Mouse (Mus musculus) CH12.LX (cell line): ENCODE measurements around the gene Nmur1. TPM values are rescaled to one million over a fixed set of nuclear protein-coding genes. Genes with fewer than 3 reads are reported as not detected.

Experiments
- DNase-seq: peaks from one replicate; pipeline ENCODE4 v3.0.0-alpha.2; 2013; ENCODE audit errors: extremely low read depth
- H3K27ac ChIP-seq: 2 replicates; pipeline ENCODE4 v1.5.1; 2012; ENCODE audit warnings: low read depth, mild to moderate bottlenecking, control low read depth, moderate library complexity; ENCODE audit not compliant: insufficient read depth
- H3K27me3 ChIP-seq: replicated peaks from 2 replicates; pipeline ENCODE3; 2012; ENCODE audit warnings: inconsistent platforms
- H3K36me3 ChIP-seq, 2 experiments: replicated peaks in 1 of 2; 2 replicates each; pipeline versions ENCODE3 to v1.6.1; 2012; ENCODE audit warnings: inconsistent platforms in 1 of 2, low read length in 1 of 2, mild to moderate bottlenecking in 1 of 2, mixed read lengths in 1 of 2, moderate library complexity in 1 of 2; ENCODE audit not compliant: control insufficient read depth in 1 of 2, insufficient read depth in 1 of 2
- H3K4me1 ChIP-seq, 2 experiments: 2 replicates each; pipeline ENCODE4 v1.6.1; 2012; ENCODE audit warnings: inconsistent platforms in 1 of 2, moderate library complexity in 1 of 2; ENCODE audit not compliant: insufficient read depth in 2 of 2, control insufficient read depth in 1 of 2
- H3K4me2 ChIP-seq: 2 replicates; pipeline ENCODE4 v1.6.1; 2012; ENCODE audit warnings: low read depth, mild to moderate bottlenecking, control low read depth; ENCODE audit not compliant: poor library complexity, insufficient read depth, severe bottlenecking
- H3K4me3 ChIP-seq, 3 experiments: fragments of 150-350 bp in 1 of 3; sonication (generic) in 1 of 3; replicated peaks in 1 of 3; 2 replicates each; pipeline versions ENCODE3 to v1.5.1; 2011 to 2012; ENCODE audit warnings: low read depth in 2 of 3, low read length in 2 of 3, mild to moderate bottlenecking in 2 of 3, moderate library complexity in 2 of 3, control low read depth in 1 of 3, improper control_type of control experiment in 1 of 3, inconsistent platforms in 1 of 3, mixed read lengths in 1 of 3; ENCODE audit not compliant: poor library complexity in 1 of 3
- H3K79me2 ChIP-seq: replicated peaks from 2 replicates; pipeline ENCODE4 v1.6.1; 2012; ENCODE audit warnings: mild to moderate bottlenecking, moderate library complexity; ENCODE audit not compliant: control insufficient read depth, poor library complexity, insufficient read depth, severe bottlenecking; ENCODE audit errors: extremely low read depth
- H3K9ac ChIP-seq: 2 replicates; pipeline ENCODE4 v1.6.1; 2012; ENCODE audit warnings: low read depth, mild to moderate bottlenecking, control low read depth, moderate library complexity; ENCODE audit not compliant: insufficient read depth
- H3K9me3 ChIP-seq: replicated peaks from 2 replicates; pipeline ENCODE3; 2012; ENCODE audit warnings: low read length, inconsistent platforms, mixed read lengths
- BHLHE40 ChIP-seq: IDR thresholded peaks from 2 replicates; pipeline ENCODE4 v1.6.1; 2011; ENCODE audit warnings: mild to moderate bottlenecking, low read depth, low read length, improper control_type of control experiment
- CHD1 ChIP-seq: IDR thresholded peaks from 2 replicates; pipeline ENCODE4 v1.6.1; 2012; ENCODE audit warnings: low read depth, low read length, improper control_type of control experiment, inconsistent platforms
- CHD2 ChIP-seq: IDR thresholded peaks from 2 replicates; pipeline ENCODE4 v1.6.1; 2011; ENCODE audit warnings: low read length, improper control_type of control experiment
- CTCF ChIP-seq, 2 experiments: IDR thresholded peaks in 1 of 2; conservative IDR thresholded peaks in 1 of 2; 2 replicates each; pipeline ENCODE4 v1.5.1; 2011 to 2012; ENCODE audit warnings: low read depth in 2 of 2, low read length in 2 of 2, improper control_type of control experiment in 1 of 2, inconsistent platforms in 1 of 2, mild to moderate bottlenecking in 1 of 2, moderate library complexity in 1 of 2
- ELF1 ChIP-seq: IDR thresholded peaks from 2 replicates; pipeline ENCODE4 v1.6.1; 2014; ENCODE audit warnings: low read depth, mild to moderate bottlenecking, inconsistent platforms, low read length, improper control_type of control experiment
- GABPA ChIP-seq: IDR thresholded peaks from 2 replicates; pipeline ENCODE4 v1.6.1; 2012; ENCODE audit warnings: low read depth, low read length, improper control_type of control experiment, inconsistent platforms; ENCODE audit not compliant: insufficient replicate concordance
- HCFC1 ChIP-seq: IDR thresholded peaks from 2 replicates; pipeline ENCODE4 v1.6.1; 2012; ENCODE audit warnings: low read depth, mild to moderate bottlenecking, inconsistent platforms, low read length, improper control_type of control experiment
- JUND ChIP-seq: conservative IDR thresholded peaks from 2 replicates; pipeline ENCODE4 v1.6.1; 2011; ENCODE audit warnings: low read depth, low read length, improper control_type of control experiment
- MAFK ChIP-seq: IDR thresholded peaks from 2 replicates; pipeline ENCODE4 v1.6.1; 2011; ENCODE audit warnings: low read length, improper control_type of control experiment; ENCODE audit not compliant: insufficient replicate concordance
- MAX ChIP-seq: IDR thresholded peaks from 2 replicates; pipeline ENCODE4 v1.6.1; 2011; ENCODE audit warnings: low read length, improper control_type of control experiment
- MAZ ChIP-seq: IDR thresholded peaks from 2 replicates; pipeline ENCODE4 v1.6.1; 2012; ENCODE audit warnings: low read depth, mild to moderate bottlenecking, inconsistent platforms, low read length, improper control_type of control experiment, moderate library complexity
- MYC ChIP-seq: IDR thresholded peaks from 2 replicates; pipeline ENCODE4 v1.6.1; 2011; ENCODE audit warnings: low read depth, mild to moderate bottlenecking, improper control_type of control experiment, low read length
- NELFE ChIP-seq: IDR thresholded peaks from 2 replicates; pipeline ENCODE4 v1.6.1; 2011; ENCODE audit warnings: low read depth, low read length, improper control_type of control experiment
- POLR2AphosphoS2 ChIP-seq: IDR thresholded peaks from 2 replicates; pipeline ENCODE4 v1.6.1; 2011; ENCODE audit warnings: low read depth, low read length, improper control_type of control experiment
- RAD21 ChIP-seq: IDR thresholded peaks from 2 replicates; pipeline ENCODE4 v1.6.1; 2011; ENCODE audit warnings: low read depth, mild to moderate bottlenecking, low read length, improper control_type of control experiment, moderate library complexity
- USF1 ChIP-seq: IDR thresholded peaks from 2 replicates; pipeline ENCODE4 v1.6.1; 2014; ENCODE audit warnings: low read depth, mild to moderate bottlenecking, inconsistent platforms, low read length, improper control_type of control experiment
- USF2 ChIP-seq: conservative IDR thresholded peaks from 2 replicates; pipeline ENCODE4 v1.6.1; 2011; ENCODE audit warnings: low read depth, low read length, improper control_type of control experiment
- dilution Hi-C: fragments of 300-500 bp; cut with MboI; formaldehyde crosslinking; loops from 2 replicates; pipeline ENCODE4 v1.14.3; 2020; ENCODE audit warnings: low sequenced_read_pairs; ENCODE audit not compliant: extremely low pct_unique_long_range_greater_than_20kb, extremely low pct_ligation_motif_present
- in situ Hi-C: fragments of 300-500 bp; cut with MboI; formaldehyde crosslinking; loops from 3 replicates; pipeline ENCODE4 v1.14.3; 2019; ENCODE audit warnings: low sequenced_read_pairs, low pct_ligation_motif_present, low pct_unique_long_range_greater_than_20kb, mixed read lengths
- polyA plus RNA-seq: library from polyadenylated mRNA; unstranded; fragments of >175 nt; gene quantifications from 2 replicates; pipeline ENCODE4 v1.2.1, GENCODE M21; 2012; ENCODE audit warnings: low read depth; ENCODE audit not compliant: insufficient read length
- total RNA-seq, 2 experiments: library from RNA; depleted of rRNA; stranded (reverse); fragments of 300-350 nt in 1 of 2; fragments of >200 nt in 1 of 2; gene quantifications; 2 replicates each; pipeline ENCODE4 v1.2.3; 2012 to 2014

Gene Nmur1
- total and polyA plus RNA-seq, 3 experiments = 0.16 TPM; not detected in 2

- TF ChIP-seq CTCF (conservative IDR thresholded peaks at IDR 0.05 in 1 of 2, IDR thresholded peaks at IDR 0.05 in 1 of 2; ENCODE audit: low read depth in 2 of 2, low read length in 2 of 2) = no peak
- no peak for TF ChIP-seq USF1
- TF ChIP-seq HCFC1 = no peak
- TF ChIP-seq GABPA = no peak
- no peak for TF ChIP-seq CHD2
- no peak for TF ChIP-seq CHD1
- no peak for TF ChIP-seq MYC
- TF ChIP-seq, all 38 proteins: peak for 0
- dilution Hi-C loops (no loop called here), in situ Hi-C loops (loop anchor here (25.0 kb wide), 1 partner anchor 603 kb away; no protein-coding TSS in a partner anchor)
- peak overlapping the region in 1 of 3 experiments; percentile 49 for H3K4me3 ChIP-seq
- H3K79me2 ChIP-seq = no peaks in the 10 kb centered on the region; the same call in 1 of the 2 replicates
- H3K9me3 ChIP-seq = no peaks in the 10 kb centered on the region
- peak; percentile 51 for DNase-seq
- H3K4me1 ChIP-seq = peaks cover 27 to 72% of the 10 kb centered on the region in 2 experiments
- H3K27me3 ChIP-seq = no peaks in the 10 kb centered on the region
- H3K36me3 ChIP-seq = peaks cover 0 to 2% of the 10 kb centered on the region in 2 experiments
- H3K27ac ChIP-seq = peak overlapping the region; percentile 70
- H3K4me2 ChIP-seq = peak overlapping the region; percentile 68
- H3K9ac ChIP-seq = peak overlapping the region; percentile 33
Observed at GRCm38 (mm10) chr1:86434001-86434400, 8.0 kb upstream of the Nmur1 start.

- H3K36me3 ChIP-seq = peaks cover 0 to 2% of the 10 kb centered on the region in 2 experiments
- no peaks in the 10 kb centered on the region; the same call in 1 of the 2 replicates for H3K79me2 ChIP-seq
- no peaks in the 10 kb centered on the region for H3K27me3 ChIP-seq
- dilution Hi-C loops = no loop called here
- no peak overlapping the region for H3K9ac ChIP-seq
- in situ Hi-C loops = loop anchor here (25.0 kb wide), 1 partner anchor 604 kb away; no protein-coding TSS in a partner anchor
- DNase-seq = no peak
- H3K9me3 ChIP-seq = no peaks in the 10 kb centered on the region
- no peak overlapping the region for H3K27ac ChIP-seq
- TF ChIP-seq POLR2AphosphoS2 (no peak), MAX (no peak), JUND (no peak), CTCF (conservative IDR thresholded peaks at IDR 0.05 in 1 of 2, IDR thresholded peaks at IDR 0.05 in 1 of 2; ENCODE audit: low read depth in 2 of 2, low read length in 2 of 2) (no peak), USF2 (no peak), NELFE (no peak), MAZ (no peak)
- TF ChIP-seq, all 38 proteins: peak for 0
- H3K4me1 ChIP-seq = peaks cover 27 to 66% of the 10 kb centered on the region in 2 experiments
- H3K4me3 ChIP-seq = no peak overlapping the region
- H3K4me2 ChIP-seq = peak overlapping the region; percentile 68; the same call in 1 of the 2 replicates
Observed at GRCm38 (mm10) chr1:86433359-86433758, 7.3 kb upstream of the Nmur1 start.

- no peak for DNase-seq
- H3K79me2 ChIP-seq = no peaks in the 10 kb centered on the region; the same call in 1 of the 2 replicates
- H3K9ac ChIP-seq = no peak overlapping the region
- H3K4me3 ChIP-seq = no peak overlapping the region
- in situ Hi-C loops (loop anchor here (25.0 kb wide), 1 partner anchor 605 kb away; no protein-coding TSS in a partner anchor), dilution Hi-C loops (no loop called here)
- H3K36me3 ChIP-seq = peaks cover 0 to 2% of the 10 kb centered on the region in 2 experiments
- H3K27ac ChIP-seq = no peak overlapping the region
- no peaks in the 10 kb centered on the region for H3K9me3 ChIP-seq
- TF ChIP-seq MAFK = no peak
- TF ChIP-seq BHLHE40 = no peak
- TF ChIP-seq ELF1 = no peak
- TF ChIP-seq USF1 = no peak
- TF ChIP-seq RAD21 = no peak
- no peak for TF ChIP-seq CHD1
- H3K4me1 ChIP-seq = peaks cover 25 to 60% of the 10 kb centered on the region in 2 experiments
- no peak overlapping the region for H3K4me2 ChIP-seq
- no peaks in the 10 kb centered on the region for H3K27me3 ChIP-seq
Observed at GRCm38 (mm10) chr1:86432778-86433177, 6.8 kb upstream of the Nmur1 start.
